Mouse (Mus musculus) CH12.LX (cell line): ENCODE measurements around the gene Gm45799. TPM values are rescaled to one million over a fixed set of nuclear protein-coding genes. Genes with fewer than 3 reads are reported as not detected.

ENCODE experiments used
- DNase-seq: peaks from one replicate; pipeline ENCODE4 v3.0.0-alpha.2; 2013; ENCODE audit errors: extremely low read depth
- H3K27ac ChIP-seq: 2 replicates; pipeline ENCODE4 v1.5.1; 2012; ENCODE audit warnings: low read depth, mild to moderate bottlenecking, control low read depth, moderate library complexity; ENCODE audit not compliant: insufficient read depth
- H3K27me3 ChIP-seq: replicated peaks from 2 replicates; pipeline ENCODE3; 2012; ENCODE audit warnings: inconsistent platforms
- H3K36me3 ChIP-seq, 2 experiments: replicated peaks in 1 of 2; 2 replicates each; pipeline versions ENCODE3 to v1.6.1; 2012; ENCODE audit warnings: inconsistent platforms in 1 of 2, low read length in 1 of 2, mild to moderate bottlenecking in 1 of 2, mixed read lengths in 1 of 2, moderate library complexity in 1 of 2; ENCODE audit not compliant: control insufficient read depth in 1 of 2, insufficient read depth in 1 of 2
- H3K4me1 ChIP-seq, 2 experiments: 2 replicates each; pipeline ENCODE4 v1.6.1; 2012; ENCODE audit warnings: inconsistent platforms in 1 of 2, moderate library complexity in 1 of 2; ENCODE audit not compliant: insufficient read depth in 2 of 2, control insufficient read depth in 1 of 2
- H3K4me2 ChIP-seq: 2 replicates; pipeline ENCODE4 v1.6.1; 2012; ENCODE audit warnings: low read depth, mild to moderate bottlenecking, control low read depth; ENCODE audit not compliant: poor library complexity, insufficient read depth, severe bottlenecking
- H3K4me3 ChIP-seq, 3 experiments: fragments of 150-350 bp in 1 of 3; sonication (generic) in 1 of 3; replicated peaks in 1 of 3; 2 replicates each; pipeline versions ENCODE3 to v1.5.1; 2011 to 2012; ENCODE audit warnings: low read depth in 2 of 3, low read length in 2 of 3, mild to moderate bottlenecking in 2 of 3, moderate library complexity in 2 of 3, control low read depth in 1 of 3, improper control_type of control experiment in 1 of 3, inconsistent platforms in 1 of 3, mixed read lengths in 1 of 3; ENCODE audit not compliant: poor library complexity in 1 of 3
- H3K79me2 ChIP-seq: replicated peaks from 2 replicates; pipeline ENCODE4 v1.6.1; 2012; ENCODE audit warnings: mild to moderate bottlenecking, moderate library complexity; ENCODE audit not compliant: control insufficient read depth, poor library complexity, insufficient read depth, severe bottlenecking; ENCODE audit errors: extremely low read depth
- H3K9ac ChIP-seq: 2 replicates; pipeline ENCODE4 v1.6.1; 2012; ENCODE audit warnings: low read depth, mild to moderate bottlenecking, control low read depth, moderate library complexity; ENCODE audit not compliant: insufficient read depth
- H3K9me3 ChIP-seq: replicated peaks from 2 replicates; pipeline ENCODE3; 2012; ENCODE audit warnings: low read length, inconsistent platforms, mixed read lengths
- ELF1 ChIP-seq: IDR thresholded peaks from 2 replicates; pipeline ENCODE4 v1.6.1; 2014; ENCODE audit warnings: low read depth, mild to moderate bottlenecking, inconsistent platforms, low read length, improper control_type of control experiment
- ETS1 ChIP-seq: conservative IDR thresholded peaks from 2 replicates; pipeline ENCODE4 v1.6.1; 2012; ENCODE audit warnings: low read depth, mild to moderate bottlenecking, inconsistent platforms, low read length, improper control_type of control experiment, moderate library complexity
- GABPA ChIP-seq: IDR thresholded peaks from 2 replicates; pipeline ENCODE4 v1.6.1; 2012; ENCODE audit warnings: low read depth, low read length, improper control_type of control experiment, inconsistent platforms; ENCODE audit not compliant: insufficient replicate concordance
- JUN ChIP-seq: IDR thresholded peaks from 2 replicates; pipeline ENCODE4 v1.6.1; 2011; ENCODE audit warnings: low read depth, mild to moderate bottlenecking, low read length, improper control_type of control experiment, moderate library complexity; ENCODE audit not compliant: insufficient read depth
- KAT2A ChIP-seq: IDR thresholded peaks from 2 replicates; pipeline ENCODE4 v1.6.1; 2012; ENCODE audit warnings: low read length, improper control_type of control experiment, inconsistent platforms; ENCODE audit not compliant: insufficient replicate concordance
- MAFK ChIP-seq: IDR thresholded peaks from 2 replicates; pipeline ENCODE4 v1.6.1; 2011; ENCODE audit warnings: low read length, improper control_type of control experiment; ENCODE audit not compliant: insufficient replicate concordance
- MYC ChIP-seq: IDR thresholded peaks from 2 replicates; pipeline ENCODE4 v1.6.1; 2011; ENCODE audit warnings: low read depth, mild to moderate bottlenecking, improper control_type of control experiment, low read length
- PAX5 ChIP-seq: IDR thresholded peaks from 2 replicates; pipeline ENCODE4 v1.6.1; 2012; ENCODE audit warnings: low read length, inconsistent platforms, mixed read lengths
- POLR2AphosphoS2 ChIP-seq: IDR thresholded peaks from 2 replicates; pipeline ENCODE4 v1.6.1; 2011; ENCODE audit warnings: low read depth, low read length, improper control_type of control experiment
- RAD21 ChIP-seq: IDR thresholded peaks from 2 replicates; pipeline ENCODE4 v1.6.1; 2011; ENCODE audit warnings: low read depth, mild to moderate bottlenecking, low read length, improper control_type of control experiment, moderate library complexity
- RCOR1 ChIP-seq: conservative IDR thresholded peaks from 2 replicates; pipeline ENCODE4 v1.6.1; 2012; ENCODE audit warnings: low read depth, mild to moderate bottlenecking, inconsistent platforms, low read length, improper control_type of control experiment
- SIN3A ChIP-seq: IDR thresholded peaks from 2 replicates; pipeline ENCODE4 v1.6.1; 2012; ENCODE audit warnings: low read length, improper control_type of control experiment, inconsistent platforms
- SMC3 ChIP-seq: IDR thresholded peaks from 2 replicates; pipeline ENCODE4 v1.6.1; 2011; ENCODE audit warnings: low read depth, low read length, improper control_type of control experiment
- TBP ChIP-seq: conservative IDR thresholded peaks from 2 replicates; pipeline ENCODE4 v1.6.1; 2011; ENCODE audit warnings: low read depth, low read length, improper control_type of control experiment
- TCF12 ChIP-seq: IDR thresholded peaks from 2 replicates; pipeline ENCODE4 v1.6.1; 2014; ENCODE audit warnings: low read depth, mild to moderate bottlenecking, inconsistent platforms, low read length, improper control_type of control experiment
- UBTF ChIP-seq: IDR thresholded peaks from 2 replicates; pipeline ENCODE4 v1.6.1; 2012; ENCODE audit warnings: low read depth, mild to moderate bottlenecking, inconsistent platforms, low read length, improper control_type of control experiment, moderate library complexity
- USF1 ChIP-seq: IDR thresholded peaks from 2 replicates; pipeline ENCODE4 v1.6.1; 2014; ENCODE audit warnings: low read depth, mild to moderate bottlenecking, inconsistent platforms, low read length, improper control_type of control experiment
- ZMIZ1 ChIP-seq: IDR thresholded peaks from 2 replicates; pipeline ENCODE4 v1.6.1; 2012; ENCODE audit warnings: low read depth, mild to moderate bottlenecking, inconsistent platforms, low read length, improper control_type of control experiment
- dilution Hi-C: fragments of 300-500 bp; cut with MboI; formaldehyde crosslinking; loops from 2 replicates; pipeline ENCODE4 v1.14.3; 2020; ENCODE audit warnings: low sequenced_read_pairs; ENCODE audit not compliant: extremely low pct_unique_long_range_greater_than_20kb, extremely low pct_ligation_motif_present
- in situ Hi-C: fragments of 300-500 bp; cut with MboI; formaldehyde crosslinking; loops from 3 replicates; pipeline ENCODE4 v1.14.3; 2019; ENCODE audit warnings: low sequenced_read_pairs, low pct_ligation_motif_present, low pct_unique_long_range_greater_than_20kb, mixed read lengths
- polyA plus RNA-seq: library from polyadenylated mRNA; unstranded; fragments of >175 nt; gene quantifications from 2 replicates; pipeline ENCODE4 v1.2.1, GENCODE M21; 2012; ENCODE audit warnings: low read depth; ENCODE audit not compliant: insufficient read length
- total RNA-seq, 2 experiments: library from RNA; depleted of rRNA; stranded (reverse); fragments of 300-350 nt in 1 of 2; fragments of >200 nt in 1 of 2; gene quantifications; 2 replicates each; pipeline ENCODE4 v1.2.3; 2012 to 2014

Gene Gm45799
- total and polyA plus RNA-seq, 3 experiments = 51.6 to 54.4 (median 54.0) TPM

DNA sequence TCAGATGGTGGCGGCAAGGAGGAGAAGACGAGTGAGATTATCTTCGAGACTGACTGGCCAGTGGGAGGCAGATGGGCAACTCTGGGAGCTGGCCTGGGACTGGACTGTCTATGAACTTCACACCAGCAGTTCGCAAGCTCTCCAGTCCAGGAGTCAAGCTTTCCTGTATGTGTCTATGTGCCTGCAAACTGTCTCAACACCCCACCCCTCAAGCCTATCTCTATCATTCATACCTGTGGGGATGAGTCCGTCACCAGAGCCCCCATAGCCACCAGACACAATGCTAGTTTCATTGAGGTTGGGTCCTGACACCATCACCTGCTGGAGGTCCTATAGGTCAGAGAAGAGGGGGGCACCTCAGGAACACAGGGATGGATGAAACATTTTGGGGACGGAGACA lies 1.6 kb upstream of the Gm45799 start:
- Histone ChIP-seq H3K36me3 (peaks cover 18 to 64% of the 10 kb centered on the region in 2 experiments), H3K4me2 (no peak overlapping the region), H3K4me3 (no peak overlapping the region), H3K79me2 (peaks cover 17% of the 10 kb centered on the region; the same call in 1 of the 2 replicates), H3K9ac (no peak overlapping the region), H3K27me3 (no peaks in the 10 kb centered on the region), H3K27ac (no peak overlapping the region), H3K4me1 (peaks cover 7 to 34% of the 10 kb centered on the region in 2 experiments; a peak in 3 of 4 replicates), H3K9me3 (no peaks in the 10 kb centered on the region)
- no peak for DNase-seq
- in situ Hi-C loops = no loop called here
- dilution Hi-C loops = no loop called here
- no peak for TF ChIP-seq TBP
- no peak for TF ChIP-seq ETS1
- no peak for TF ChIP-seq MAFK
- TF ChIP-seq POLR2AphosphoS2 = no peak
- TF ChIP-seq RCOR1 = no peak
- TF ChIP-seq PAX5 = no peak
- TF ChIP-seq UBTF = no peak

DNA sequence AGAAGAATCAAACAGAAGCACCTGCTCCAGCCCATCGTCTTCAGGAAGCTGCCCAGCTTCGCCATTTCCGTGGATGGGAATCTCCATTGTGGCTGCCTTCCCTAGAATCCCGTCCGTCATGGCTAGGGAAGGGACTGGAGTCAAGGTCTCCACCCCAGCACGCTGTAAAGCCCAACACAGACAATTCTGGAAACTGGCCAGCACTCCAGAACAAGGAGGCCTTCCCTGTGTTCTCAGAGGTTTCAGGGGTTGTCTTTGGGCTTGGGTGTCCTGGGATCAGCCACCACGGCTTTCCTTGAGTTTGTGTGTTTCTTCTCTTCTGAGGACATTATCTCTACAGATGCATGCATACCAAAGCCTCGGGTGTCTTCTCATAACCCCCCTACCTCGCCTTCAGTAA lies 1.0 kb upstream of the Gm45799 start:
- TF ChIP-seq JUN = no peak
- TF ChIP-seq KAT2A = no peak
- TF ChIP-seq SIN3A = no peak
- TF ChIP-seq TBP = no peak
- TF ChIP-seq ZMIZ1 = no peak
- no peak for TF ChIP-seq USF1
- no peak for TF ChIP-seq GABPA
- no peak for TF ChIP-seq ELF1
- no peak for TF ChIP-seq POLR2AphosphoS2
- TF ChIP-seq SMC3 = no peak
- no peak for TF ChIP-seq MYC
- no peak for TF ChIP-seq TCF12
- no peak for TF ChIP-seq MAFK
- no peak for TF ChIP-seq PAX5
- TF ChIP-seq RAD21 = no peak
- dilution Hi-C loops = no loop called here
- Histone ChIP-seq H3K4me2 (peak overlapping the region; percentile 69), H3K79me2 (peaks cover 17% of the 10 kb centered on the region; the same call in 1 of the 2 replicates), H3K4me3 (peak overlapping the region; percentile 91 to 94 (median 93)), H3K4me1 (peaks cover 7 to 37% of the 10 kb centered on the region in 2 experiments; a peak in 3 of 4 replicates), H3K27ac (no peak overlapping the region), H3K36me3 (peaks cover 18 to 69% of the 10 kb centered on the region in 2 experiments), H3K9ac (peak overlapping the region; percentile 79), H3K9me3 (no peaks in the 10 kb centered on the region), H3K27me3 (no peaks in the 10 kb centered on the region)
- no peak for DNase-seq
- in situ Hi-C loops = no loop called here
